Mouse (Mus musculus) ovary, adult 18-20 months (tissue): Measurements from ENCODE around the gene Kif16b.

Experiments
- DNase-seq: peaks from one replicate; pipeline ENCODE4 v3.0.0; 2022; ENCODE audit warnings: low spot score, mixed read lengths

Gene Kif16b

DNA sequence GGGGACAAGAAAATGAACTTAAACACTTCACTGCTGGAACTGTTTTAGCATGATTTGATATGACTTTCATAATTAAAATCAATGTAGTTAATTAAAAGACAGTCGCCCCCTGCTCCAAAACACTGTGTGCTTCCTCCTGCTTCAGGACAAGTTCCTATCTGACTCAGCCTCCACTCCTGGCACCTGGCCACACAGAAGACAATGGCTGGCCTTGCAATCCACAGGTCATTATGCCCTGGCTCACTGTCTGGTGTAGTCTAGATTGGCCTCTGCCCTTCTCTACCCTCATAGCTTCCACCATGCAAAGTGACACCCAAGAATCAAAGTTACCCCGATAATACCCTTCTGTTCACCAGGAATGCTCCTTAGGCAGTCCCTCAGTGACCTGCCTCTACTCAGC is 26.8 kb downstream of the Kif16b start:
- peak; percentile 62 for DNase-seq

GRCm38 (mm10) chr2:142870055-142870454 is 31.3 kb downstream of the Kif16b start:
- DNase-seq: no peak

DNA sequence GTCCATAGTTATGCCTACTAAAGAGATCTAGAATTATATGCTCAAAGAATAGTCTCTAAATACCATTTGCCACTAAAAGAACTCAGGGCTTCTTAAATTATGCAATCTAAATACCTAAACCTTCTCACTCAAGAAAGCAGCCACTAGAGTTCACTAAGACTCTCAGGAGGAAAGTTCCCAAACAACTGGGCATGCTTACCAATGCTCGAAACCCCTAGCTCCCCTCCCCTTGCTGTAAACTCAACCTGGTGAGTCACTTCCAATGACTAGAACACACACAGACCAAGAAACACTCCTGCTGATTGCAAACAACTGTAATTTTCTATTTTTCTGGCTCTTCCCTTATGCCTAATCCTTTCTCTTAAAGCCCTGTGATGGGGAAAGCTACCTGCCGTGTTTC is 33.9 kb downstream of the Kif16b start:
- no peak for DNase-seq

GRCm38 (mm10) chr2:142860994-142861393 is 40.3 kb downstream of the Kif16b start:
- DNase-seq: no peak

DNA sequence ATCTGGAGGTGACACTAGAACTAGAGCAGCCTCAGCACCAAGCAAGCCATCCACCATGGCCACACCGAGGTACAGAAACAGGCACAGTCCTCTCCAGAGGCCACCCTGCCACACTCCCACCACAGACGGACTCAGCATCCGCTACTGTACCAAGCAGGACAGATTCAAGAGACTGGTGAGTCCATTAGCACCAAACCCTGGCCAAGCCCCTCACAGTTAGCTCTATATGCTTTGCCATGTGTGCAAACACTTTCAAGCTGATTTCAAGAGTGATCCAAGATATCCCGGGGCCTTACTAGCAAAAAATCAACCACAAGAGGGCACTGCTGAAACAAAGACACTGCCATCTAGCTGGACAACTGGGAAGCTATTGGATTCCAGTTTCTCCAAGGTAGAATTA is 41.9 kb downstream of the Kif16b start:
- no peak for DNase-seq

DNA sequence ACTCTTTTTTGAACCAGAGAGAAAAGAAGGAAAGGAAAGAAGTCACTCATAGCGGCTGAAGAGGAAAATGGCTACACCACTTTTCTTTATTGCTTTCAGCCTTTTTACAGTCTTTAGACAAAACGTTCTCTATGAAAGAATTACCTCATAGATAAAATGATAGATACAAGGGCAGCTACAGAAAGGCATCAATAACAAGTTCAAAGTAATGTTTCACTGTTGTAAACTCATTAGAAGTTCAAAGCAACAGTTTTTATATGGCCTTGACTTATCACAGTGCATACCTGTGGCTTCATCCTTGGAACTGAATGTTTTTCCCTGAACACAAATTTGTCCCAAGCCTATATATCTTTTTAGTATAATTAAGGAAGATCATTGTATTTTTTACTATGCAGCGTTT is 62.6 kb downstream of the Kif16b start:
- DNase-seq: no peak

DNA sequence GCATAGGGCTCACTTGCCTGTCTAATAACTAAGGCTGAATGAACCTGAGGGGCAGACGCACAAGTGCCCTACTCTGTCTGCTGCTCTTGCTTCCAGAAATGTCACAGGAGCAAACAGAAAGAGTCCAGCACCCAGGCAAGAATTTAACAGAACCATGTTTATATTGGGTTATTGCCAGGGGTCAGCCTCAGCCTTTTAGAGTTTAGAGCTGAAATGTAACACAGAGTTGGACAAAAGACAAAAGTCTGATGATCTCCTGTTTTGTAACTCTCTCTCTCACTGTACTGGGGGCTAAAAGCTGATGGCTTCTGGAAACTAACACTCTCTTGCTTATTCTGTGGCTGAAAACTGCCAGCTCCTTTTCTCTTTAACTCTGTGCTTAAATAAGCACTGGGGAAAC is 63.2 kb downstream of the Kif16b start:
- no peak for DNase-seq

DNA sequence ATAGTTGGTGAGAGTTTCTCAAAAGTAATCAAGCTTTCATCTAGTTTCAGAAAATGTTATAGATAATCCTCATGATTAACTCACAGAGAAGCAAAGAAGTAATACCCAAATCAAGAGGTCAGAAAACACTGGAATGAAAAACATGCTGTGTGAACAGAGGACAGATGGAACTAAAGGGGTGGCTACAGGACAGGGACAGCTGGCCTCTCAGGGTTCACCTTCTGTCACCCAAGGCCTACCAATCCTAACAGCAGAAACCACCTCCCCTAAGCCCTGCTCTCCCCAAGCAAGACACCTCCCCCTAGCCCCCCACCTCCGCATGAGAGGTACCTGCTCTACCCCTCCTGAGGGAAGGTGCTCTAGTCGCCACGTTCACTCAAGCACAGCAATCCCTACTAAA is 66.6 kb downstream of the Kif16b start:
- DNase-seq: no peak

- no peak for DNase-seq
Observed at GRCm38 (mm10) chr2:142832617-142833422, 68.5 kb downstream of the Kif16b start.

DNA sequence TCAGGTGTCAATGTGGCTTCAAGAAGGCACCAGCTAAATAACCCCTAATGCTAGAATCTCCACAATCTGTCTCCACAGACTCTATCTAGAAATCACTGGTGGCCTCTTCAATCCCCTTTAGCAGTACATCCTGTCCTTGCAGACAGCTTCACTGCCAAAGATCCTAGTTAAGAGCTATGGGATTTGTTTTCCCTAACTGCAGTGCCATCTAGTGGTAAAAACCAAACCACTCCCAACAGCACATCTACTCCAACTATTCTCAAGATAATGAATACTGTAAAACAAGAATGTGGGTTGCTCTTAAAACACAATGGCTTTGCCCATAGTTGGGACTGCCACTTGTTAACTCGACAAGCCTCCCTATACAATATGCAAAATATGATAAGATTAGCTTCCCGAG is 88.3 kb downstream of the Kif16b start:
- DNase-seq: no peak

- no peak for DNase-seq
Observed at GRCm38 (mm10) chr2:142803760-142804448, 97.4 kb downstream of the Kif16b start.

DNA sequence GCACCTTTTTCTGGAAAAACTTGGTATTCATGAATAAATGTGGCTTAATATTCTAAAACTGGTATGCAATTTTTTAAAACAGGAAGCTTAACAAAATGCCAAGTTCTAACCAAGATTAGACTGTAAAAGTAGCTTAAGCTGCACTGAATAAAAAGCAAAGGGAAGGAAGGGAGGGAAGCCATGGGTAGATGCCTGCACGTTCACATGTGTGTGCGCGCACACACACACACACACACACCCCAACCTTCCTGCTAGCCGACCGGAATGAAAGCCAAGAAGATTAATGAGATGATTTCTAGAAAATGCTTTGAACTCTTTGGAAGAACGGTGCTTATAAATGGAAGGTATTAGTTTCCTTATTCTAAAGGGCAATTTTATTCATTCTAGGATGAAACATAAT is 104.0 kb downstream of the Kif16b start:
- DNase-seq: no peak

DNA sequence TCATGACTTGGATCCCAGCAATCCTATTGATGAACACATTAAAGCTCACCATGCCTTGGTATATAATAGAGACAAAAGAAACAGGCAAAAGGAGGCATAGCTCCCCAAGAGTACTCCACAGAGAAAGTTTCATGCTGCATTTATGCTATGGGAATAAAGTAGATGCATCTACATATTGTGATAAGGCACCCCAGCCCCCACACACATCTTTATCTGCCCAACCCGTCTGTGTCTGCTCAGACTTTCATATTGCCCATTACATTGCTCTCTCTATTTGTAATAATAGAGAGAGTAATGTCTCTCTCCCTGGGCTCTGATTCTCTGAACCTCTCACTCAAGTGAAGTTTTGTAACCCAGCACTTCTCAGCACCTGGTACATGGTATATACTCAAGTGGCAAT is 126.0 kb downstream of the Kif16b start:
- no peak for DNase-seq

DNA sequence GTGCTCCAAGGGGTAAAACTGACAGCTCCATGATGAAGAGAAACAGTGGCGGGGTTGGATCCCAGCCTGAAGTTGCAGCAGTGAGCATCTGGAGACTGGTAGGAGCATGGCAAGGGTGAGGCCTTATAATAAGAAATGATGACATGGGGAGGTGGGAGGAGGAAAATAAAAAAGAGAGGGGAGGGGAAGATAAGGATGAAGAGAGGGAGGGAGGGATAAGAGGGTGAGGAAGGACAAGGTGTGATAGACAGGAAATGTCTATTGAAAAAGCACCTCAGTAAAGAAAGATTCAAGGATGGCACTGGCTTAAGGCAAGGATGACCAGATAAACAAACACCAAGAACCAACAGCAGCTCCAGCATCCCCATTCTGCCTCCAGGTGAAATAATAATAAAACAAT is 126.6 kb downstream of the Kif16b start:
- DNase-seq: no peak

- DNase-seq: no peak
Observed at GRCm38 (mm10) chr2:142769647-142770121, 131.6 kb downstream of the Kif16b start.

DNA sequence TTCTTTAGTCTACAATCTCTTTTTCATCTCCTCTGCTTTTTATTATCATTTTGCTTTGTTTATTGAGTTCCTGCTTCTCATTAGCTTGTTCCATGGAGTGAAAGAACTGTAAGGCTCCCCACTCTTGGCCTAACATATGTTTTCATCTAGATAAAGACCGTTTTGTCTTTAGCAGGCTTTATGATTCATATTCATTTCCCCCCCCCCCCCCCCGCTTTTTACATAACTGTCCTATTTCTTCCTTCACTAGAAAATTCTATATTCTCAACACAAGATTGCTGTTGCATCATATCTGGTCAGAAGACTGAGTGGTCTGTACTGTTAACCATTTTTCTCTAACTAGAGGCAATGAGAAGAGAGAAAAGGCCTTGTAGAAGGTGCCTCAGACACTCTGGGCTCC is 137.1 kb downstream of the Kif16b start:
- no peak for DNase-seq

DNA sequence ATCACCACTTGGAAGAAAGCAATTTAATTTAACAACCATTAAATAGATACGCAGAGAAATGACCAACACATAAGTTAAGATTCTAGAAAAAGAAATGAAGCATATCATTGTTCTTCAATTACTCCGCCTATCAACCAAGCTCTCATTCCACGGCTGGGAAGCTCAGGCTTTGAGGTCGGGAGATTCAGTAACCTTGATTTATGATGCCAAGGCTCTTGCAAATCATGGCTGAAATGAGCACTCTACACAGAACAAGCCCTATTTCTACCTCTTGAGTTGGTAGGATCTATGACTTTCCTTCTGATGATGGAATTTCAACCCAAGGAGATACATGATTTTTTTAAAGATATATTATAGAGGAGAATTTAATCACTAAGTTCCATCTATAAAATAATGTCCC is 140.5 kb downstream of the Kif16b start:
- no peak for DNase-seq

GRCm38 (mm10) chr2:142759192-142759591 is 142.1 kb downstream of the Kif16b start:
- DNase-seq: no peak

GRCm38 (mm10) chr2:142758091-142758765 is 143.1 kb downstream of the Kif16b start:
- no peak for DNase-seq

- DNase-seq: no peak
Observed at GRCm38 (mm10) chr2:142739338-142739737, 162.0 kb downstream of the Kif16b start.

DNA sequence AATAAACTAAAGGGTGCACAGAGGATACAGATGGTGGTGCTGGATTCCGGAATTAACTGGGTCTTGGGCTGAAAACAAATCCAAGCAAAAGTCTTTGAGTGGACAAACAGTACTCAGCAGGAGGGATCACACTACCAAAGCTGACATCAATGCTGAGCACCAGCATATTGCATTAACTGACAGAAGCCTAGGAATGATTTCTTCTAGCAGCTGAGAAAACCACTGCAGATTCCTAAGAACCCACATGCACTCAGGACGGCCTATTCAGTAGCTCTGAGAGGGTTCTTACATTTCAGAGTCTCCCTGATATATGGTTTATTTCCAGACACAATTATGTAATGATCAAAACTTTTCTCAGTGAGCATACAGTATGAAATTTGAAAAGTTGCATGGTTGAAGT is 162.8 kb downstream of the Kif16b start:
- DNase-seq: no peak

DNA sequence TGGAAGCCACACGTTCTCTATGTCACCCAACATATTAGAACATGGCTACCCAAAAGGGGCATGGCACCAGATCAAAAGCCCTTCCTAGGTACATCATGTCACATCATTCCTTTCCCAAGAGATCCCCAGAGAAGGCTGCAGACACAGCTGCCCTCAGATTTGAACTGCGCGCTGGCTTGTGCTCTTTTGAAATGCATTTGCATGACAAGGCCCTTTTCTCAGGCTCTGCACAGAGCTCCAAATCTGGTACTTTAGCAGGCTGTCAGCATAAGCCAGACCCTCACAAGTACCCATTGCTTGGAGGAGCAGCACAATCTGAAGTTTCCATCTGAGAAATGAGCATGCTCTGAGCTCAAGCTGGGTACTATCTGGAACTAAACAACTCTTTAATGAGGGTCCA is 165.6 kb downstream of the Kif16b start:
- no peak for DNase-seq

GRCm38 (mm10) chr2:142734046-142734445 is 167.3 kb downstream of the Kif16b start:
- no peak for DNase-seq
